8 mouse cellular contexts compared by ENCODE assay signal in genomic region chr12:80230111-80230700, GRCm38 (mm10). TPM values are rescaled to one million over a fixed set of nuclear protein-coding genes. Genes with fewer than 3 reads are reported as not detected.
DNase-seq lines count a peak whose midpoint lies in the region; ATAC-seq lines count a peak whose summit lies in the region.

No protein-coding gene starts in this region.

- H3K9ac ChIP-seq in hindbrain, embryonic 14.5 days = no peak overlapping the region

- peak overlapping the region; percentile 1; the same call in 1 of the 2 replicates for H3K4me2 ChIP-seq in hindbrain, embryonic 14.5 days (replicated peaks)

- ATAC-seq in hindbrain, embryonic 14.5 days (ENCODE audit: low FRiP score) = peak; percentile 60; the same call in 1 of the 2 replicates
- no peak for ATAC-seq in megakaryocyte progenitor cell, adult 5-6 weeks (replicated peaks; ENCODE audit: poor library complexity)

- no peaks in the 10 kb centered on the region for H3K27me3 ChIP-seq in hindbrain, embryonic 14.5 days (ENCODE audit: control insufficient read depth, insufficient read depth, low read length)

- H3K4me1 ChIP-seq in hindbrain, embryonic 14.5 days (replicated peaks; ENCODE audit: control insufficient read depth, insufficient read depth, low read length) = peaks cover 23% of the 10 kb centered on the region

- H3K36me3 ChIP-seq in hindbrain, embryonic 14.5 days (replicated peaks; ENCODE audit: control insufficient read depth, insufficient read depth) = no peaks in the 10 kb centered on the region

- peak; percentile 72 to 80 for DNase-seq in adrenal gland, adult (ENCODE audit: inconsistent age in 2 of 2, low spot score in 1 of 2)
- peak; percentile 61 to 66 for DNase-seq in cerebellum, postnatal 14 days
- peak; percentile 81 for DNase-seq in gastrocnemius, adult 18-20 months (ENCODE audit: low spot score)
- DNase-seq in hindbrain, embryonic 14.5 days (ENCODE audit: low spot score) = peak; percentile 64
- peak; percentile 52 to 54 for DNase-seq in layer of hippocampus, postnatal 36 days
- peak; percentile 94 for DNase-seq in lung, postnatal 36 days
- peak; percentile 43 for DNase-seq in right cerebral cortex, postnatal 25 days

- 7% methylated on average over 10 of the region's 10 CpGs for WGBS in hindbrain, embryonic 14.5 days

- H3K4me3 ChIP-seq in hindbrain, embryonic 14.5 days (replicated peaks; ENCODE audit: low read length) = no peak overlapping the region

- H3K27ac ChIP-seq in hindbrain, embryonic 14.5 days = peak overlapping the region; percentile 21; the same call in 1 of the 2 replicates

- H3K9me3 ChIP-seq in hindbrain, embryonic 14.5 days (ENCODE audit: control insufficient read depth, low read length) = 0 out of 2 replicates have a peak, but pooled peaks cover 8% of the 10 kb centered on the region

RNA-seq across cellular contexts. Expression of gene Actn1, which starts 30.0 kb away (rescaled TPM):
- total RNA-seq in gastrocnemius, adult 18-20 months (2021) = 10 to 100 TPM in 1 of 2 experiments, 1 to 10 TPM in 1; 7.6 to 14.3 TPM
- 9.9 and 10.0 TPM in 2 replicates for polyA plus RNA-seq in hindbrain, embryonic 14.5 days (2014; fragmentation: Nextera tagmentation; extraction: Ambion mirVana)
- 100 to 1,000 TPM in 1 of 2 experiments, 10 to 100 TPM in 1; 97.5 to 106 TPM for total RNA-seq in layer of hippocampus, postnatal 36 days (2021)
- 14.8 and 17.2 TPM in 2 replicates for total RNA-seq in megakaryocyte progenitor cell, adult 5-6 weeks (2015)
- total RNA-seq in megakaryocyte progenitor cell, adult 5-6 weeks (2017) = 17.8 and 19.4 TPM in 2 replicates

Comparison
In these comparisons a context has a peak if more than half of its experiments do, and no peak if none do; other contexts are left out.
1. DNase-seq: peak in every context shown above with its lines; median percentile 94 in lung, postnatal 36 days; 81 in gastrocnemius, adult 18-20 months; 76 in adrenal gland, adult; 64 in hindbrain, embryonic 14.5 days; 64 in cerebellum, postnatal 14 days; 53 in layer of hippocampus, postnatal 36 days; 43 in right cerebral cortex, postnatal 25 days.
2. RNA of gene Actn1, which starts 30.0 kb away (total RNA-seq): 97.5 to 106 TPM in layer of hippocampus, postnatal 36 days; 14.8 to 19.4 TPM in megakaryocyte progenitor cell, adult 5-6 weeks and 7.6 to 14.3 TPM in gastrocnemius, adult 18-20 months; every median in the first group is over 4 times any median in the second.